Mouse (Mus musculus): ENCODE measurements around the gene Adad2.

Gene Adad2

DNA sequence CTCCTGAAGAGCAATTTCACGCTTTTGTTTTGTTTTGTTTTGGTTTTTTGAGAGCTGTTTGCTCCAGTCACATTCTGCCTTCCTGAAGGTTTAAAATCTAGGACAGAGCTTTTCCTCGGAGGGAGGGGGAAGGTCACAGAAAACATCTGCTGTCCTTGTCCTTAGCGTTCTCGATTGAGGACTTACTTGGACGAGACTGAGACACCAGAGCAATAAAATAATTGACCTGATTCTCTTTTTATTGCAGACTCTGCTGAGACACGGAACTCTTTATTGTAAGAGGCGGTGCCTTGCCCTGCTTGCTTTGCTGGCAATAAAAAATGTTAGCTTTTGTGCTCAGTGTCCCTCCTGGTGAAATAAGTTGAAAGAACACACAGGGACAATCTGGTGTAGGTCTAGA lies 27.3 kb downstream of the Adad2 start:
- in situ Hi-C loops (cut with MboI, MseI) = no loop called here

DNA sequence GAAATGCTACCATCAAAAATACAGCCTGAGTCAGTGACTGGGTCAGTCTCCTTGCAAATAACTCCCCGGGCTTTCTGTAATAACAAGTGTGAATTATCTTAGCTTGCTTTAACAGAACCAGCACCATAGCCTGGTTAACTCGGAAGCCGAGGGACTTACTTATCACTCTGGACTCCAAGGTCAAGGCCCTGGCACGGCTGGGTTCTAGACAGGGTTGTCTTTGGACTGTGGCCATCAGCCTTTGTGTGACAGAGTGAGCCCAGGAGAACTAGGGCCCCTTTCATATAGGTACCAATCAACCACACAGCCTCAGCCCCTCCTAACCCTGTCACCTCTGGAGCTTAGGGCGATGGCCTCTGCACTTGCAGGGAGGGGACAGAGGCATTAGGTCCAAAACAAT lies 28.5 kb downstream of the Adad2 start:
- in situ Hi-C loops (cut with MboI, MseI) = no loop called here

DNA sequence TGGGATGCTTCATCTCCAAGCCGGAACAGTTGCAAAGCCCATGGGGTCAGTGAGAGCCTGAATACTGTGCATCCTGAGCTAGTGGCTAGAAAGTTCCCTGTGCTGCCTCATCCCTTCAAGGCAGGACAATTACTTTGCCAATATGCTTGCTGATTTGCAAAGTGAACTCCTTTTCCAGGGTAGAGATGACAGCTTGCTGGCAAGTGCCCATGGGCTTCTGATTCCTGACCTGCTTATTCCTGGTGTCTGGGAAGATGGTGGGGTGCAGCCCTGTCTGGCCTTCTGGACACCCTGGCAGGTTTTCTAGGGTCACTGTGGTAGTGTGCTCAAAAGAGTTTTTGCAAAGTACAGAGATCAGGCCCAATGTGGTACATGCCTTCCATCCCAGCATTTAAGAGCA lies 30.4 kb downstream of the Adad2 start:
- in situ Hi-C loops (cut with MboI, MseI) = no loop called here

DNA sequence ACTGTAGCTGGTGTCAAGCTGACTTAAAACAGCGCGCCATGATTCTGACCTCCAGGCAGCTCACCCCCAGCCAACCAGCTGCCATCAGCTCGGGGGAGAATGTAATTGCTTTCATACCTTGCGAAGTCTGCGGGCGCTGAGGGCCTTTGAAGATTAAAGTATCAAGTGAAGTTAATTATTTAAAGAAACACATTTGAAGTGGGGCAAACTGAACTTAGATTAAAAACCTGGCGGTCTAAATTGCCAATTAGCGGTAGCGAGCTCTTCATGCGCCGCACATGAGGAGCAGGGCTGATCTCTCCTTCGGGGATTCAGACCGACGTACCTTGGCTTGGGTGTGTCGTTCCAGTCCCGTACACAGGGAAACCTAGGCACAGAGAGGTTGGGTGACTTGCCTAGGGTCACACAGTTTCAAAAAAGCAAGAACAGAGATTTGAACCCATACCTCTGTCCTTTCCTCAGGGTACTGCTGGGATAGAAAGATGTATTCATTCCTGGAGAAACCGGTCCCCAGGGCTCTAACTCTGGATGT lies 31.9 kb downstream of the Adad2 start:
- in situ Hi-C loops (cut with MboI, MseI) = no loop called here

DNA sequence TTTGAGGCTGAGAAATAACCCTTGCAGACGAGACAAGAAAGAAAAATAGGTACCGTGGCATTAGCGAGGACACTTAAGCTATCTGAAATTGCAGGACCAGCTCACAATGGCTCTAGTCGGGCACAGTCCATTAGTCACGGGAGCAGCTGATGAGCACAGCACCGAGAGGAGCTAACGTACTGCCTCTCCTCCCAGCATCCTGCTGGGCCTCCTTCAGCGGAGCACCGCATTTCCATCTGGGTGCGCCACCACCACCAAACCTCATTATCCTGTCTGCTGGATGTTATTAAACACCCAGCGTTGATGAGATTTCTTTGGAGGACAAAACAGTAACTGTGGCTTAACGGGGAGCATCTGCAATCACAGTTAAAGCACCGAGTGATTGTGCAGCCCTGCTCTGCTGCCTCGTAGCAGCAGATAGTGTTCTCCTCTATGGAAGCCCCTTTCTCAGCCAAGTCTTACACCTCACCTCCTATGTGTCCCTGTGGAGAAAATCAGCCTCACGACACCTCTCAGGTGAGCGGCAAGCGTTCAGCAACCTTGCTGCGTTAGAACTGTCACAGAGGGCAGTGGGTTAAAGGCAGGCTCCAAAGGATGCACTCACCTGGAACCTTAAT lies 32.5 kb downstream of the Adad2 start:
- in situ Hi-C loops (cut with MboI, MseI) = no loop called here

DNA sequence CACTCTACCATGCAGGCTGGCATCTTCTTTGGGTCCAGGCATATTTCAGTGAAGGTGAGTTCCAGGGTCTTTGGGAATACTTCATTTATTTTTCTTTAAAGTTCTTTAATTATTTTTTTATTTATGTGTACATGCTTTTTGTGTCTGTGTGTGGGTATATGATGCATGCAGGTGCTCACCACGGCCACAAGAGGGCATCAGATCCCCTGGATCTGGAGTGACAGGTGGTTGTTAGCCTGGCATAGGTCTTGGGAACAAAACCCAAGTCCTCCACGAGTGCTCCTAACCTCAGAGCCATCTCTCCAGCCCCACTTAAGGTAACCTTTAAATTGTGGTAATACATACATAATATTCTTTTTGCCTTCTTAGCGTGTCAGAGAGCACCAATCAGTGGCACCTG lies 33.6 kb downstream of the Adad2 start:
- in situ Hi-C loops (cut with MboI, MseI) = no loop called here

DNA sequence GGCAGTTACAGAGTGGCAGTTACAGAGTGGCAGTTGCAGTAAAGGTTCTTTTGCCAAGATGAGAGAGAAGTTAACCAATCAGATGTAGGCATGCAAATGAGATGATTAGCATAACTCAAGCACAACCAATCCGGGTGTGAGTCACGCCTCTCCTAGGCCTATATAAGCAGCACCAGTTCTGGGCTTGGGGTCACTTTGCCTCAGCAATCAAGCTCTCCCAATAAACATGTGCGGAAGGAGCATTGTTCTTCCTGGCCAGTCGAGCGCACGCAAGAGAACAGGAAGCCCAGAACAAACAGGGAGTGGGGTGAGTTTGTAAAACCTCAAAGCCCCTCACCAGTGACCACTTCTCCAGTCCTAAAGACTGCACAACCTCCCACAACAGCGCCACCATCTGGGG lies 34.3 kb downstream of the Adad2 start:
- in situ Hi-C loops (cut with MboI, MseI) = no loop called here

DNA sequence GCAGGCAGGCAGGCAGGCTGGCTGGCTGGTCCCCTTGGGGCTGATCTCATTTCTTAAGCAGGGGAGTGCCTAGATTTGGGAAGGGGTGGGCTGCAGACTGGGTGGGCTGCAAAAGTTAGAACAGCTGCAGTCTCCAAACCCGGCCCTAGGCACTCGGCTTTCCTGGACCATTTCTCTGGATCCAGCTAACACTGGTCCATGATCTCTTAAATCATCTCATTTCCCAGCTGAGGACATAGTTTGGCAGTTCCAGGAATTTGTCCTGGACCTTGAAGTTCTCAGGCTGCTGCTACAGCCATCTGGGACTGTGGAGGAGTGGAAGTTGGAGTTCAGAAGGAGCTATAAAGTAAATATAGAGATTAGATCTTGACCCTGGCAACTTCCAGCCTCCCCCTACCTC lies 38.8 kb downstream of the Adad2 start:
- in situ Hi-C loops (cut with MboI, MseI) = no loop called here

DNA sequence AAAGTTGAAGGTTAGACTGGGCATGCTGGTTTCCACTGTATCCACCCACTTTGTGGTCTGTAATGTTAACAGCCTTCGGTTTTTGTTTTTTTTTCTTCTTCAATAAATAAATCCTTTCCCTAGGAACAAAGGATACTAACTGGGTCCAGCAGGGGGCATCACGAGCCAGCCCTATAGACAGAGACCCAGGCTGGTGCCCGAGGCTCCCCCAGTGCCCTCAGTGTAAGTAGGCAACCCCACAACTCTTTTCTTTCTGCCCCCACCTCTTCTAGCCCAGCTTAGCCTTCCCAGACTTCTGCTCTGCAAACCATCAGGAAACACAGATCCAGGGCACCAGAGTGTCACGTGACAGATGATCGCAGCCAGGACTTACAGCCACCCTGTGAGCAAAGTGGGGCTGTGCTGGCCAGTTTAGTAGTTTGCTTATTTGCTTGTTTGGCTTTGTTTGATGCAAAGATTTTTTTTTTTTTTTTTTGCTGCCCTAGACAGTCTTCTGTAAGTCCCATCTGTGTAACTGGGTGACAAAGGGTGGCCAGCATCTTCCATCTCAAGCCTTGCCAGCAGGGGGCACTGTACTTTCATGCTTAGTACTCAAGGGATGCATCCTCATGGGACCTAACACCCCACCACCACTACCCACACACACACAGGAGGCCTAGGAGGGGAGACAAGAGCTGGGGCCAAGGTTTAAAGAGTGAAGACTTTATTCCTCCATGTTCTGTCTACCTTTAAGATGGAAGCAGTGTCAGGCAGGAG lies 44.3 kb downstream of the Adad2 start:
- in situ Hi-C loops (cut with MboI, MseI) = no loop called here

DNA sequence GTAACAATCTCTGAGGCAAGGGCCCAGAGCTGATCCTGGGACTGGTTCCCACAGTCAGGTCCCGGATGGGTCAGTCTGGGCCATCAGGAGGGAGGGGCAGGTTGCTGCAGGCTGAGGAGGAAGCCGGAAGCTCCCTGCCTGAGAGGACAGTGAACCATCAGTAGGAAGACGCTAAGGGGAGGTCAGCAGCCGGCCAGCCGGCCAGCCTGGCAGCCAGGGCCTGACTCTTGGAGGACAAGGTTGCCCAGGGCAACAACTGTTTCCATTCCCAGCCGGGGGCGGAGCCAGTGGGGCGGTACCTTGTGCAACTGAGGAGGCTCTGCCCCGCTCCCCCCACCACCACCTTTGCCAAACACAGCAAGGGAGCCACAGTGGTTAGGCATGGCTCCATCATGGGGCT lies 48.5 kb downstream of the Adad2 start:
- in situ Hi-C loops (cut with MboI, MseI) = no loop called here

DNA sequence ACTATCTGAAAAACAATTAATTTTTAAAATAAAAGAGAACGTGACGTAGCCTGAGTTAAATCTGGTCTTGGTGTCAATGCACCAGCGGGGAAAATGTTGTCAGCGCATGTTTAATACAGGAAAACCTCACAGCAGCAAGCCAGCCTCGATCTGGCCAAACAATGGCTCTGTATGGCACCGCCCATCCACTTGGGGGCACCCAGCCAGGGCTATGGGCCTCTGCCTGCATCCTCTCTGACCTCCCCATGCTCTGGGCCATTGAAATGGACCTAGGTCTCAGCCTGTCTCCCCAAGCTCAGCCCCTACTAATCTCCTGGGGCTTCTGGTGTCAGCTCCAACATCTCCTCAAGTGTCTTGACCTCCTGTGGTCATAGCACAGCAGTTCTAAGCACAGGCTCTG lies 49.3 kb downstream of the Adad2 start:
- in situ Hi-C loops (cut with MboI, MseI) = no loop called here

DNA sequence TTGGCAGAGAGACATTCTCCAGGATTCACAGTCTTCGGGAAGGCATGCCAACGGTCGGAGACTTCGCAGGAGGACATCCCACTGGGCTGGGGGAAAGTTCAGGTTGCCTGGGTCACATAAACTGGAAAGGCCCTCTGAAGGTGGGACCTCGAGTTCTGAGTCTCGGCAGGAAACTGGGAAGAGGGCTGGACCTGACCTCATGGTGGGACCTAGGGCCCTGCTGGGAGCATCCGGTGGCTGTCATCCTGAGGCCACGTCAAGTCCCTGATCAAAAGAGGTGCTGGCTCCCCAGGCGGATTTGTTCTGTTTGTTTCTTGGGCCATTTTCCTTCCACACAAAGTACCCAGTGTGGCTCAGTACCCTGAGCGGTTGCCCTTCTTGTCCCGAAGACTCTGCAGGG lies 50.9 kb downstream of the Adad2 start:
- in situ Hi-C loops (cut with MboI, MseI) = no loop called here

DNA sequence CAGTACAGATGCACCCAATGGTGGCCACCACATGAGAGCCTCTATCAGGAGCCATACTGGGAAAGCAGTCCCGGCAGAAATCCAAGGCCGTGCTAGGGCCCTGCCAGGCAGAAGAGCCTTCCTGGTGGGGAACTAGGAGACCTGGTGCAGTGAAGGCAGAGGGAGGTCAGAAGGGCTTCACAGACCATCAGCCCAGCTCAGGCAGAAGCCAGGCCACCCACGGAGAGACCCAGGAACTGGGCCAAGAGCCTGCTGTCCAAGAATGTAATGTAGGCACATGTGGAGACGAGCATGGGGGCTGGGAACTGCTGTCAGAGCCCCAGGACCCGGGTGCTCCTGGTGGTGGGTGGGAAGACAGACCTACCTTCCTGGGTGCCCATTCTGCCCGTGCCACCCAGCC lies 52.7 kb downstream of the Adad2 start:
- in situ Hi-C loops (cut with MboI, MseI) = loop anchor here in 1 of 2 experiments (5.0 kb wide), 1 partner anchor 43 kb away; no protein-coding TSS in a partner anchor

Data from T-helper 17 cell (primary cell).